Mouse (Mus musculus): Measurements from ENCODE around the gene Heatr1. TPM values are rescaled to one million over a fixed set of nuclear protein-coding genes. Genes with fewer than 3 reads are reported as not detected.

Heatr1 gene
- total and polyA plus RNA-seq, 2 experiments from 2014 or later: 5.9 to 18.5 TPM

DNA sequence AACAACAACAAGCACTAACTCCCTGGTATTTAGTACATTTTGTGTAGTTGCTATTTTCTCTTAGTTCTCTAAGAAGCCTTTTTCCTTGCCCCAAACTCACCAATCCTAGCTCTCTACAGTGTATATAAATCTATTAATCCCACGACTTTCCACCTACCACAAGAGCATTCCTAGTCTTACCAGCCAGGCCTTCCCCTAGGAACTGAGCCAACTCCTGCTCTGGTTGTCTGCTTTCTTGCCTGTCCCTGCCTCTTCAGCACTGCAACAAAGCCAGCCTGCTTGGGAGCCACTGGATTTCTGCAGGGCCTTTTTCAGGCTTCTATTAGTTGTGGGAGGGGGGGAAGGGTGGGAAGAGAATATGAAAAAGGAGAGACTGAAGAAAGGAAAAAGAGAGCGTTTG, 90.4 kb downstream of the Heatr1 start:
- WGBS: 55% methylated on average over 2 of the region's 2 CpGs
- Histone ChIP-seq H3K27me3 (ENCODE audit: insufficient read depth, low read length) (no peaks in the 10 kb centered on the region), H3K9me3 (ENCODE audit: low read length) (no peaks in the 10 kb centered on the region), H3K4me3 (ENCODE audit: low read depth, low read length) (no peak overlapping the region), H3K36me3 (ENCODE audit: insufficient read depth, low read length) (no peaks in the 10 kb centered on the region), H3K27ac (ENCODE audit: low read depth, low read length) (no peak overlapping the region), H3K4me2 (ENCODE audit: low read depth, low read length, poor library complexity, severe bottlenecking) (no peak overlapping the region), H3K4me1 (ENCODE audit: insufficient read depth, low read length) (no peaks in the 10 kb centered on the region), H3K9ac (replicated peaks; ENCODE audit: low read length, poor library complexity, severe bottlenecking) (no peak overlapping the region)
- no peak for DNase-seq (ENCODE audit: low spot score)
- TF ChIP-seq CTCF (IDR thresholded peaks at IDR 0.05): no peak
- ATAC-seq (ENCODE audit: low FRiP score): no peak

DNA sequence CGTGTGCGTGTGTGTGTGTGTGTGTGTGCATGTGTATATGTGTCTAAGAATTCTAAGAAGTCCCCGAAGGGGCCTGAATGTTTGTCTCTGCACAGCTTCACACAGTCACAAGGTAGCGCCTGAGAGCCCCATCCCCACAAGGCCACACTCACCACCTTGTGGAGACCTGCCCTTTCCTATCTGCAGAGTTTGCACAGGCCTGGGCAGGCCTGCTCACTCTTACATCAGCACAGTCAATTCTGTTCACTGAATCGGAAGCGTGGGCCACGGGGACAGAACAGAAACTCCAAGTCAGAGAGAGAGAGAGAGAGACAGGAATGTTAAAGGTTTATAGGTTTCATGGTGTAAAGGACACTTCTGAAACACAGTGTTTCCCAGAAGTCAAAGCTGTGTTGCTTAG, 90.8 kb downstream of the Heatr1 start:
- H3K4me3 ChIP-seq (ENCODE audit: low read depth, low read length): no peak overlapping the region
- no peak for ATAC-seq (ENCODE audit: low FRiP score)
- no peaks in the 10 kb centered on the region for H3K9me3 ChIP-seq (ENCODE audit: low read length)
- no peaks in the 10 kb centered on the region for H3K36me3 ChIP-seq (ENCODE audit: insufficient read depth, low read length)
- DNase-seq (ENCODE audit: low spot score): no peak
- no peak overlapping the region for H3K9ac ChIP-seq (replicated peaks; ENCODE audit: low read length, poor library complexity, severe bottlenecking)
- no peak overlapping the region for H3K4me2 ChIP-seq (ENCODE audit: low read depth, low read length, poor library complexity, severe bottlenecking)
- no peaks in the 10 kb centered on the region for H3K27me3 ChIP-seq (ENCODE audit: insufficient read depth, low read length)
- H3K27ac ChIP-seq (ENCODE audit: low read depth, low read length): no peak overlapping the region
- 79% methylated on average over 7 of the region's 7 CpGs for WGBS
- H3K4me1 ChIP-seq (ENCODE audit: insufficient read depth, low read length): no peaks in the 10 kb centered on the region
- TF ChIP-seq CTCF (IDR thresholded peaks at IDR 0.05): no peak

Other genes with a start within 250 kb of the Heatr1 start
- 6.3 and 6.9 TPM in 2 replicates for gene Mtr, start 136.9 kb upstream of the Heatr1 start, total RNA-seq (2014; rRNA removed)
- gene Mtr, start 136.9 kb upstream of the Heatr1 start, polyA plus RNA-seq (2015; fragmentation: Nextera tagmentation; extraction: Ambion mirVana): 1.9 and 2.2 TPM in 2 replicates
- 5.7 and 8.6 TPM in 2 replicates for gene Actn2, start 54.3 kb upstream of the Heatr1 start, total RNA-seq (2014; rRNA removed)
- 3.7 and 4.0 TPM in 2 replicates for gene Actn2, start 54.3 kb upstream of the Heatr1 start, polyA plus RNA-seq (2015; fragmentation: Nextera tagmentation; extraction: Ambion mirVana)
- 24.5 and 34.3 TPM in 2 replicates for gene Lgals8, start 69.9 kb downstream of the Heatr1 start, total RNA-seq (2014; rRNA removed)
- gene Lgals8, start 69.9 kb downstream of the Heatr1 start, polyA plus RNA-seq (2015; fragmentation: Nextera tagmentation; extraction: Ambion mirVana): 30.2 and 31.3 TPM in 2 replicates
- 1.1 and 1.4 TPM in 2 replicates for gene Edaradd, start 125.4 kb downstream of the Heatr1 start, total RNA-seq (2014; rRNA removed)
- 1.4 TPM in 2 replicates for gene Edaradd, start 125.4 kb downstream of the Heatr1 start, polyA plus RNA-seq (2015; fragmentation: Nextera tagmentation; extraction: Ambion mirVana)
- 8.6 and 10.7 TPM in 2 replicates for gene Ero1lb, start 170.8 kb downstream of the Heatr1 start, total RNA-seq (2014; rRNA removed)
- gene Ero1lb, start 170.8 kb downstream of the Heatr1 start, polyA plus RNA-seq (2015; fragmentation: Nextera tagmentation; extraction: Ambion mirVana): 10.7 and 11.3 TPM in 2 replicates